Mouse (Mus musculus) embryonic fibroblast, embryonic 13.5 days (primary cell): ENCODE measurements around the gene Lipe. TPM values are rescaled to one million over a fixed set of nuclear protein-coding genes. Genes with fewer than 3 reads are reported as not detected.

Source experiments
- H3K27ac ChIP-seq: 2 replicates; pipeline ENCODE4 v1.5.1; 2012; ENCODE audit warnings: low read length, control low read depth, inconsistent platforms; ENCODE audit not compliant: insufficient read depth
- H3K4me1 ChIP-seq: 2 replicates; pipeline ENCODE4 v1.6.1; 2011; ENCODE audit warnings: low read length; ENCODE audit not compliant: control insufficient read depth, insufficient read depth
- H3K4me3 ChIP-seq: 2 replicates; pipeline ENCODE4 v1.5.1; 2011; ENCODE audit warnings: mild to moderate bottlenecking, control low read depth, low read length; ENCODE audit not compliant: insufficient read depth
- CTCF ChIP-seq: IDR thresholded peaks from 2 replicates; pipeline ENCODE4 v1.5.1; 2011; ENCODE audit warnings: mild to moderate bottlenecking, control low read depth, low read length, moderate library complexity, borderline replicate concordance; ENCODE audit not compliant: insufficient read depth
- POLR2A ChIP-seq: IDR thresholded peaks from 2 replicates; pipeline ENCODE4 v1.6.1; 2011; ENCODE audit warnings: low read depth, mild to moderate bottlenecking, control low read depth, low read length, moderate library complexity
- polyA plus RNA-seq: library from polyadenylated mRNA; stranded (reverse); fragments of >200 nt; gene quantifications from 2 replicates; pipeline ENCODE4 v1.2.4, GENCODE M21; 2011; ENCODE audit warnings: low read depth; ENCODE audit not compliant: missing spikeins, insufficient read length

The Lipe gene
- polyA plus RNA-seq, 1 experiment: 19.4 TPM

DNA sequence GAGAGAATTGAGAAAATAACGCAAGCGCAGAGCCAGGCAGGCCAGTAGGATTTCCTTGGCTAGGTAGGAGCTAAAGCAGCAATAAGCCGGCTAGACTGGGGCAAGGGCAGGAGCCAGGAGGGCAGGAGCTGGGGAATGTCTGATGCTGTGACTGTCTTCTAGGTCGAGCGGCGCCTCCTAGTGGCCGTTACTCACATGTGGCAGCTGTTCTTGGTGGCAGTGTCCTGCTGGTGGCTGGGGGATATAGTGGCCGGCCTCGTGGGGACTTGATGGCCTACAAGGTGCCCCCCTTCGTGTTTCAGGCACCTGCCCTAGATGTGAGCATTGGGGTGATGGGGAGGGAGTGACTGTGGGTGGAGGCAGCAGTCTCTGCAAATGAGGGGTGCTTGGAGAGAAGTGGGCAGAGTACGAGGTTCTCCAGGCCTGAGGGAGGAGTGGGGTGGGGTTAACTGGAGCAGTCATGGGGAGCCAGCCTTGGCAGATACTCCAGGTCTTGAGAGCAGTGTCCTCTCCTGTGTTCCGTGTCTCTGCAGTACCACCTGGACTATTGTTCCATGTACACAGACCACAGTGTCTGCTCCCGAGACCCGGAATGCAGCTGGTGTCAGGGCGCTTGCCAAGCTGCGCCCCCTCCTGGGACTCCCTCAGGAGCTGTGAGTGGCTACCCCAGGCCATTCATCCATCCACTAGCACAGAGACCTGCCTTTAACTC is 64.8 kb downstream of the Lipe start:
- no peak overlapping the region for H3K27ac ChIP-seq
- no peak overlapping the region for H3K4me3 ChIP-seq
- no peaks in the 10 kb centered on the region for H3K4me1 ChIP-seq
- TF ChIP-seq CTCF: peak; percentile 97
- TF ChIP-seq POLR2A: no peak

Other genes with a start within 250 kb of the Lipe start
- 0.07 and 0.68 TPM in 2 replicates for gene Pou2f2, start 219.0 kb downstream of the Lipe start, polyA plus RNA-seq
- 2.3 and 2.5 TPM in 2 replicates for gene Dedd2, start 178.1 kb downstream of the Lipe start, polyA plus RNA-seq
- gene Zfp526, start 177.3 kb downstream of the Lipe start, polyA plus RNA-seq: 9.3 and 9.7 TPM in 2 replicates
- 70.6 and 72.5 TPM in 2 replicates for gene Gsk3a, start 160.9 kb downstream of the Lipe start, polyA plus RNA-seq
- 64.5 and 70.9 TPM in 2 replicates for gene Erf, start 147.9 kb downstream of the Lipe start, polyA plus RNA-seq
- gene Cic, start 131.0 kb downstream of the Lipe start, polyA plus RNA-seq: 138 and 152 TPM in 2 replicates
- 46.2 and 48.8 TPM in 2 replicates for gene Pafah1b3, start 100.7 kb downstream of the Lipe start, polyA plus RNA-seq
- gene Prr19, start 97.3 kb downstream of the Lipe start, polyA plus RNA-seq: not detected in 2 replicates
- not detected in 2 replicates for gene Tmem145, start 92.6 kb downstream of the Lipe start, polyA plus RNA-seq
- gene Megf8, start 81.5 kb downstream of the Lipe start, polyA plus RNA-seq: 32.9 and 38.3 TPM in 2 replicates
- not detected in 2 replicates for gene Cnfn, start 29.0 kb downstream of the Lipe start, polyA plus RNA-seq
- not detected in 2 replicates for gene Cxcl17, start 14.2 kb upstream of the Lipe start, polyA plus RNA-seq
- not detected in 2 replicates for gene Ceacam1, start 78.9 kb upstream of the Lipe start, polyA plus RNA-seq
- not detected in 2 replicates for gene Ceacam2, start 141.1 kb upstream of the Lipe start, polyA plus RNA-seq
- gene Erich4, start 217.2 kb upstream of the Lipe start, polyA plus RNA-seq: not detected in 2 replicates
- 8.2 and 16.7 TPM in 2 replicates for gene Dmac2, start 220.7 kb upstream of the Lipe start, polyA plus RNA-seq
- gene B3gnt8, start 227.9 kb upstream of the Lipe start, polyA plus RNA-seq: 0.68 and 0.83 TPM in 2 replicates